Mouse (Mus musculus): ENCODE results near the gene Hepacam. TPM values are rescaled to one million over a fixed set of nuclear protein-coding genes. Genes with fewer than 3 reads are reported as not detected.

Gene Hepacam
- 0.05 and 0.11 TPM in 2 replicates for polyA plus RNA-seq (2012; rRNA removed)
- polyA plus RNA-seq (2014; fragmentation: Nextera tagmentation; extraction: Ambion mirVana), result 0.10 TPM in 1 of 2 replicates, not detected in the other

DNA sequence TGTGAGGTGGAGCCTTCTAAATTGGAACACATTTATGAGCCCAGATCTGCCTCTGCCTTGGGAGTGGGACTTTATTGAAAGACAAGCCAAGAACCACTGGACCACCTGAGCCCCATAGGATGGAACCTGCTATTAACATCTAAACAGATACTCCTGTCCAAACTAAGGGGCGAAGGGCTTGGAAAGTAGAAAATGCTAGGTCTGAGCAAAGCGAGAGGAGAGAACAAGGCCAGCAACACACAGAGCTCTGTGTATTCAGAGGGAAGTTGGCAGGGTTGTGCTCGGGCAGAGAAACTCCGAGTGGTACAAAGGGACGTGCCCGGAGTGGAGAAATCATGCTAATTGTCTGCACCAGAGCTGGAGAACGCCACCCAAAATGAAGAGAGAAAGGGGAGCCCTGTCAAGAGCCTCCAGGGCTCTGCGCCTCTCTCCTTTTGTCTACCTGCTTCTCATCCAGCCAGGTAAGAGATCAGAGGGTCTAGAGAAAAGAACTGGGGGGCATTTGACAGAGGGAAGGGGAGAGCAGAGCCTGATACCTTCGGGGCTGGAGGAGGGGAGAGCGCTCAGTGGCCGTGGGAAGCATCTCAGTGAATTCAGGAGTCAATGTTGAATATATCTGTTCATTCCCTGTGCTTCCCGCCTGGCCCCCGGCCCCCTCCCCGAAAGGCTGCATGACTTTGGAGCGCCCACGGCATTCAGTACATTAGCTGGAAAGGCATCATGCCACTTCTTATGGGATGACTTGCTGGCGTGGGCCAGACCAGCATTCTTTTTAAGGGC, at the start of gene Hepacam:
Gene Hepacam (plus strand): TSS at position 51 of the 780 bp plus-strand sequence.
- Histone ChIP-seq H3K9me3 (ENCODE audit: control insufficient read depth, low read length) (no peaks in the 10 kb centered on the region), H3K36me3 (ENCODE audit: control insufficient read depth, insufficient read depth, low read length) (no peaks in the 10 kb centered on the region), H3K4me3 (replicated peaks; ENCODE audit: low read length) (no peak within 1 kb of the TSS), H3K4me2 (replicated peaks; ENCODE audit: low read depth, low read length, severe bottlenecking) (no peak within 1 kb of the TSS), H3K27ac (replicated peaks; ENCODE audit: low read depth, low read length) (no peak within 1 kb of the TSS), H3K27me3 (ENCODE audit: control insufficient read depth, insufficient read depth, low read length) (no peaks in the 10 kb centered on the region), H3K9ac (ENCODE audit: low read depth, low read length, severe bottlenecking) (no peak within 1 kb of the TSS), H3K4me1 (ENCODE audit: control insufficient read depth, insufficient read depth, low read length) (no peaks in the 10 kb centered on the region)
- ATAC-seq (ENCODE audit: low FRiP score, low read depth), result no peak
- no peak for DNase-seq (ENCODE audit: low spot score)
- TF ChIP-seq POLR2A (IDR thresholded peaks at IDR 0.05; ENCODE audit: borderline replicate concordance, extremely low read depth, insufficient read depth, insufficient read length), result no peak
- WGBS, result 84% methylated on average over 17 of the region's 17 CpGs

DNA sequence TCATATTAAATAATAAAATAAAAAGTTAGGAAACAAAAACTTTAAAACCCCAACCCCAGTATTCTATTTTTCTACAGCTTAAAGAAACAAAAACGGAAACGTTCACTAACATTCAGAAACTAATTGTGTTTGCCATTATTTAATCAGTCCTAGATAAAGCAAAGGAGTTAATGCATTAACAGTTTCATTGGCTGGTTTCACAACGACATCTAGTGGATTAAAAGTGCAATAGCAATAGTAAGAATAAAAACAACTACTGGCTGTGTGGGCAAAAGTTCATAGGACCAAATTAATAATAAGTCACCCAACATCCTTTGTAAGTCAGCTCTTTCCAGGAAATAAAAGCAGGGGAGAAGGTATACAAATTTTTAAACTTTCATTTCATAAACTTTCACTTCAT, 37.7 kb upstream of the Hepacam start:
- Histone ChIP-seq H3K4me2 (replicated peaks; ENCODE audit: low read depth, low read length, severe bottlenecking) (no peak overlapping the region), H3K36me3 (ENCODE audit: control insufficient read depth, insufficient read depth, low read length) (no peaks in the 10 kb centered on the region), H3K4me1 (ENCODE audit: control insufficient read depth, insufficient read depth, low read length) (no peaks in the 10 kb centered on the region), H3K27me3 (ENCODE audit: control insufficient read depth, insufficient read depth, low read length) (no peaks in the 10 kb centered on the region), H3K9me3 (ENCODE audit: control insufficient read depth, low read length) (no peaks in the 10 kb centered on the region), H3K27ac (replicated peaks; ENCODE audit: low read depth, low read length) (no peak overlapping the region), H3K4me3 (replicated peaks; ENCODE audit: low read length) (no peak overlapping the region), H3K9ac (ENCODE audit: low read depth, low read length, severe bottlenecking) (no peak overlapping the region)
- no peak for TF ChIP-seq POLR2A (IDR thresholded peaks at IDR 0.05; ENCODE audit: borderline replicate concordance, extremely low read depth, insufficient read depth, insufficient read length)
- DNase-seq (ENCODE audit: low spot score) (no peak), ATAC-seq (ENCODE audit: low FRiP score, low read depth) (no peak)
- 50% methylated on average over 3 of the region's 3 CpGs for WGBS

DNA sequence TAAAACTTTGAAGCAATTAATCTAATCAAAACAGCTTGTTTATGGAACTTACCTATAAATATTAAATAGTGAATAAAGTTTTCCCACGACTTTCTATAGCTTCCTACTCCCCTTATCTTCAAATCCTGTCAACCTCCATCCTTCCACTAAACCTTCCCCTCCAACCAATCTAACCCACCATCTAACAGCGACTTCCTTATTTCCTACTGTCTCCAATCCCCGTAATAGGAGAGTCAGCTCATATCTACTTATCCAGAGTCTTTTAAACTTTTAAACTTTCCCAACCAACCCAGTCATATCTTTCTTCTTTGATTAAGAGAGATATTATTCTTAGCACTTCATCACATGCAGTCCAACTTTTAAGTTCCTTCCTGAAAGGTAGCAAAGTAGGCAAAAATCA, 21.7 kb upstream of the Hepacam start:
- H3K27ac ChIP-seq (replicated peaks; ENCODE audit: low read depth, low read length), result no peak overlapping the region
- no peaks in the 10 kb centered on the region for H3K27me3 ChIP-seq (ENCODE audit: control insufficient read depth, insufficient read depth, low read length)
- no peak for ATAC-seq (ENCODE audit: low FRiP score, low read depth)
- no peak overlapping the region for H3K9ac ChIP-seq (ENCODE audit: low read depth, low read length, severe bottlenecking)
- H3K4me3 ChIP-seq (replicated peaks; ENCODE audit: low read length), result no peak overlapping the region
- no peak overlapping the region for H3K4me2 ChIP-seq (replicated peaks; ENCODE audit: low read depth, low read length, severe bottlenecking)
- WGBS, result 81% methylated on average over 3 of the region's 3 CpGs
- no peak for TF ChIP-seq POLR2A (IDR thresholded peaks at IDR 0.05; ENCODE audit: borderline replicate concordance, extremely low read depth, insufficient read depth, insufficient read length)
- H3K36me3 ChIP-seq (ENCODE audit: control insufficient read depth, insufficient read depth, low read length), result peaks cover 5% of the 10 kb centered on the region; the same call in 1 of the 2 replicates
- H3K4me1 ChIP-seq (ENCODE audit: control insufficient read depth, insufficient read depth, low read length), result peaks cover 11% of the 10 kb centered on the region
- no peak for DNase-seq (ENCODE audit: low spot score)
- H3K9me3 ChIP-seq (ENCODE audit: control insufficient read depth, low read length), result no peaks in the 10 kb centered on the region

DNA sequence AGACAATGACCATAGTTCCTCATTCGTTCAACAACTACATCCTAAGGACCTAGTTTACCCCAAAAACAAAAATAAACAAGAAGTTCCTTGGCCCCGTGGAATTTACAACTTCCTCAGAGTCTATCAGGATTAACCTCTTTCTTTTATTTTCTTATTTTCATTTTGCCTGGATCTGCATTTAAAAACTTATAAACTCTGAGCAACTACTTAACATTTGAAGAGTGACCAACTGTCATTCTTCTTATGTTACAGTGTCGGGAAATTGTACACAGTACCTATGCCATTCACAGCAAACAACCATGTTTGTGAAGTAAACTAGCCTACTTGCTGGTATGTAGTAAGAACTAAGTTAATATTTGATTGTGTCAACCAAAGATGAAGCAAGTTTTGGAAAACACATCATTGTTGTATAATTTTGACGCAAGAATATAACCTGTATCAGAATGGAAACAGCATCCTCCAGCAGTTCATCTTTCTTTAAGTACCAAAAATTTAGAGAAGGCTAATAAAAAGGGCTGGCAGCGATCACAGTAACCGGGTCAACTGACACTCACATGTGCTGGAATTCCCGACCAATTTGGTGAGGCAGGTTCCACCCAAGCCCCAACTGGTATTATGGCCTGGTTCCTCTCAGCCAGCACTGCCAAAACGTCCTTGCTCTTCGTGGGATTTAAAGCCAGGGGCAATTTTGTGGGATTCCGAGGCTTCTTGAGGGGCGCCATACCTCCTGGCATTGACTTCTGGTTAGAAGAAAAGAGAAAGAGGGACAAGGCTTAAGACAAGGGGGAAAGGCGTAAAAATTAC, 19.8 kb upstream of the Hepacam start:
- DNase-seq (ENCODE audit: low spot score), result peak; percentile 35
- ATAC-seq (ENCODE audit: low FRiP score, low read depth), result no peak

DNA sequence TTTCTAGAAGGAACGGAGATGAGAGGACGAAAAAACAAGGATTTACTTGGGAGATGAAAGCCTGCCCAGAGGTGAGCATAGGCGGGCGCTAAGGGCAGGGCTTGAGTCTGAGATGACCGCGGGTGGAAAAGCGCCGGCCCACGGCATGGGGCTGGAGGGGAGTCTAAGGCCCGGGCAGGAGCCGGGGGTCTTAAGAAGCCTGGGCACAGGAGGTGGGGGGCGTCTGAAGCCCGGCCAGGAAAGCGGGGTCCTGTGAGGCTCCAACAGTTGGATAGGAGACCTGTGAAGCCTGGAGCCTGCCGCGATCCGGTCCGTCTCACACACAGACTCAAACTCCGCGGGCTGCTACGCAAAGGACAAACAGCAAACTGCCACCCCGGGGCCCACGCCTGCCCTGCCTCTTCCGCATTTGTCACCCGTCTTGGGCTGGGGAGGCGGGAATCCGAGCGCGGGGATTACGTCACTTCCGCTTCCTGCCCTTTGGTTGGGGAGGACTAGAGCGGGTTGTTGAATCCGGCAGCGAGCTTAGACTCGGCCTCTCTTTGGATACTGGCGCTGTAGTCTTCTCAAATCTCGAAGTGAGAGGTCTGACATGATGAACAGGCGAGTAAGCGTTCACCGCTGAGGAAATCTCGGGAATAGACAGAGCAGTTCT, 19.0 kb upstream of the Hepacam start, which contains the start of gene Ccdc15:
Gene Ccdc15 (minus strand): TSS at position 445 of the 655 bp plus-strand sequence.
- Histone ChIP-seq H3K4me1 (ENCODE audit: control insufficient read depth, insufficient read depth, low read length) (peaks cover 11% of the 10 kb centered on the region), H3K9me3 (ENCODE audit: control insufficient read depth, low read length) (no peaks in the 10 kb centered on the region), H3K27me3 (ENCODE audit: control insufficient read depth, insufficient read depth, low read length) (no peaks in the 10 kb centered on the region), H3K4me2 (replicated peaks; ENCODE audit: low read depth, low read length, severe bottlenecking) (peak within 1 kb of the TSS; percentile 85), H3K36me3 (ENCODE audit: control insufficient read depth, insufficient read depth, low read length) (no peaks in the 10 kb centered on the region), H3K4me3 (replicated peaks; ENCODE audit: low read length) (peak within 1 kb of the TSS; percentile 57), H3K9ac (ENCODE audit: low read depth, low read length, severe bottlenecking) (peak within 1 kb of the TSS; percentile 85), H3K27ac (replicated peaks; ENCODE audit: low read depth, low read length) (peak within 1 kb of the TSS; percentile 87)
- peak; percentile 81; the same call in 1 of the 2 replicates for TF ChIP-seq POLR2A (IDR thresholded peaks at IDR 0.05; ENCODE audit: borderline replicate concordance, extremely low read depth, insufficient read depth, insufficient read length)
- ATAC-seq (ENCODE audit: low FRiP score, low read depth) (peak; percentile 99), DNase-seq (ENCODE audit: low spot score) (peak; percentile 97)
- WGBS, result under 1% methylated on average over 36 of the region's 41 CpGs

More for the DNA sequence above, 19.8 kb upstream of the Hepacam start:
- no peaks in the 10 kb centered on the region for H3K27me3 ChIP-seq (ENCODE audit: control insufficient read depth, insufficient read depth, low read length)
- peak overlapping the region; percentile 85 for H3K4me2 ChIP-seq (replicated peaks; ENCODE audit: low read depth, low read length, severe bottlenecking)
- H3K4me1 ChIP-seq (ENCODE audit: control insufficient read depth, insufficient read depth, low read length), result peaks cover 11% of the 10 kb centered on the region
- peak overlapping the region; percentile 85 for H3K9ac ChIP-seq (ENCODE audit: low read depth, low read length, severe bottlenecking)
- 20% methylated on average over 12 of the region's 12 CpGs for WGBS
- H3K4me3 ChIP-seq (replicated peaks; ENCODE audit: low read length), result peak overlapping the region; percentile 57
- no peak for TF ChIP-seq POLR2A (IDR thresholded peaks at IDR 0.05; ENCODE audit: borderline replicate concordance, extremely low read depth, insufficient read depth, insufficient read length)
- peaks cover 4% of the 10 kb centered on the region; the same call in 1 of the 2 replicates for H3K36me3 ChIP-seq (ENCODE audit: control insufficient read depth, insufficient read depth, low read length)
- H3K9me3 ChIP-seq (ENCODE audit: control insufficient read depth, low read length), result no peaks in the 10 kb centered on the region
- H3K27ac ChIP-seq (replicated peaks; ENCODE audit: low read depth, low read length), result peak overlapping the region; percentile 87

Data from limb, embryonic 14.5 days (tissue).